Mouse (Mus musculus) ES-E14 (cell line): Measurements from ENCODE around the gene Dalrd3.
A peak's percentile ranks its signal among the peaks of the same experiment; 100 is the strongest.

ENCODE experiments used
- CHD2 ChIP-seq: IDR thresholded peaks from 2 replicates; pipeline ENCODE4 v1.6.1; 2014; ENCODE audit warnings: mild to moderate bottlenecking, low read depth, low read length, inconsistent platforms
- MAFK ChIP-seq: IDR thresholded peaks from 2 replicates; pipeline ENCODE4 v1.6.1; 2014; ENCODE audit warnings: mild to moderate bottlenecking, low read depth, low read length, inconsistent platforms; ENCODE audit not compliant: insufficient read depth
- ZNF384 ChIP-seq: IDR thresholded peaks from 2 replicates; pipeline ENCODE4 v1.6.1; 2012; ENCODE audit warnings: low read depth, low read length, inconsistent platforms

DNA sequence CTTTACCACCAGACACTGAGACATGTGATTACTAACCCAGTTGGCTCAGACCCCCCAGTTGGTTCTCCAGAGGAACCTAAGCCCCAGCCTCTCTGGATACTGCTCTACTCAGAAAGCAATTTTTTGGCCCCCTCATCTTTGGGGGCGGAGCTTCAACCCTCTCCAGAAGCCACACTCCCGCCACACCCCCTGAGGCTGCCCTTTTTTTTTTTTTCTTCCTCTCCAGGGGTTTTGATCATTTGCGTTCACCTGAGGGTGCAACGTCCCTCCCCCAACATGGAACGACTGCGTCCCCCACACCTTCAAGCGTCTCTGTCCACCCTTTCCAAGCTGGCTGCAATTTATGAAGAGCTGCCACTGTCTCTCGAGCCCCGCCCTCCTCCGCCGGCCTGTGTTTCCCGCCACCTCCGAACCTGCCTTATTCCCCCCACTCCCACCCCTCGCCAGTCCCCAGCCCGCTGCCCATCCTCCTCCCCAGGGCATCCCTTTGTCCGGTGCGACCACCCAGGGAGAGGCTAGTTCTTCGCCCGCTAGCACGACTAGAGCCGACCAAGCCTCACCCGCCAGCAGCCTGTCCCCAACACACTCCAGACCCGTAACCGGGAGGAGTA, 8.4 kb downstream of the Dalrd3 start:
- TF ChIP-seq ZNF384: peak; percentile 87
- TF ChIP-seq CHD2: no peak
- no peak for TF ChIP-seq MAFK
